Mouse (Mus musculus) gastrocnemius, adult 2 months (tissue): ENCODE measurements at regions not wholly inside any gene's neighbourhood (a gene's known extent, or its start where the extent isn't known, plus 50 kb on each side); places are given as distances from the start of the nearest gene placed in this dataset.

Source experiments
- DNase-seq: peaks from one replicate; pipeline ENCODE4 v3.0.0; 2022
- H3K27ac ChIP-seq: fragments of 200-600 bp; 2 replicates; pipeline ENCODE4 v1.8.1; 2022; ENCODE audit warnings: mild to moderate bottlenecking
- H3K4me3 ChIP-seq: fragments of 200-600 bp; 2 replicates; pipeline ENCODE4 v1.8.1; 2022; ENCODE audit warnings: mild to moderate bottlenecking, moderate library complexity
- CTCF ChIP-seq: fragments of 200-600 bp; IDR thresholded peaks from 2 replicates; pipeline ENCODE4 v1.8.1; 2022; ENCODE audit warnings: antibody characterized with exemption, mild to moderate bottlenecking, moderate library complexity
- intact Hi-C: fragments of 180-260 bp; cut with DNase I; formaldehyde crosslinking; loops from one replicate; pipeline ENCODE4 v1.15.1; 2025

DNA sequence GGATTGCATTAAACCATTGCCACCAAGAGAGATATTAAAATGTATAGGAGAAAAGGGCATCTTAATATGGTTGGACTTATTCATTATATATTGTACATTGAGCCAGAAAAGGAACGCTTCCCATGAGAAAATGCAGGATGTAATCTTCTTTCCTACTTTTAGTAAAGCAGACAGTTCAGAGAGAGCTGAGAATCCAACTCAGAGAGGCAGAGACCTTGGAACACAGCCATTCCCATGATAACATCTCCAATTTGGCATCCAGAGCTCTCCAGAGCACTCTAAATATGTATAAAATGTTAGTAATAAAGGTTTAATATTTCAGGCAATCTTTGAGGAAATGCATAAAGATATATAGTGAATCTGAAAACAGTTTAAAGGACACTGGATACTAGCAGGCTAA is 199.3 kb upstream of the Asb5 start:
- DNase-seq: no peak
- H3K27ac ChIP-seq: no peak overlapping the region
- intact Hi-C loops: no loop called here
- no peak overlapping the region for H3K4me3 ChIP-seq
- TF ChIP-seq CTCF: no peak

DNA sequence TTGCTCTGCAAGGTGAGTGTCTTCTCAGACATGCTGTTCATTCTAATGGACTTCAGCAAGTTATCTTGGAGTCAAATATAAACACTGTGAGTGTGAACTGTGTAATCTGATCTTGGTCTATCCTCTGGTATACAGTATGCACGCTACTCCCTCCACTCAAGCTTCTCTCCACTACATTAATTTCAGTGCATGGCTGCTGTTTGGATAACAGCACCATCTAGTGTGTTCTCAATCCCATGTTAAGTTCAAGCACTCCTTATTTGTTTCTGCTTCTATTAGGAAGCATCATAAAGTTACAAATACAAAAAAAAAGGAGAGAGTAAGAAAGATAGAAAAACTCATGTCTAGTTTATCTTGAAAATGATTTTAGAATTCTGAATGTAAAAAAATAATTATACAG is 197.5 kb upstream of the Asb5 start:
- Histone ChIP-seq H3K4me3 (no peak overlapping the region), H3K27ac (no peak overlapping the region)
- DNase-seq: no peak
- no peak for TF ChIP-seq CTCF
- intact Hi-C loops: no loop called here

DNA sequence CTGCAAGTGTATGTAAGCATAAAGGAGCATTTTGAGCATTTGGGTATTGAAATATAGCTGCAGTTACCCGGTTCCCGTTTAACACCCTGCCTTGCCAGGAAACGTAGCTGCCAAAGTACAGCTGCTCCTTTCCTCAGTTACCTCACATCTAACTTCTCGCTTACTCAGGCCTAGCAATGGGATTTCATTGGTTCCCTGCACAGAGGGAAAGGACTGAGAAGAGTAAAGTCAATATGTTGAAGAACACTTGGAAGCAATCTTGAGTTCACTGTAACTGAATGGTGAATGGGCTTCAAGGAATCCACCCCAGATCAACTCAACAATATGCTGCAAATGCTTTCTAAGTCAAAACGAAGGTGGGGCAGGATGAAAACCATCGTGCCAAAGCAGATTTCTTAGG is 178.3 kb upstream of the Asb5 start:
- no peak for DNase-seq
- no peak for TF ChIP-seq CTCF
- Histone ChIP-seq H3K4me3 (no peak overlapping the region), H3K27ac (no peak overlapping the region)
- intact Hi-C loops: no loop called here

DNA sequence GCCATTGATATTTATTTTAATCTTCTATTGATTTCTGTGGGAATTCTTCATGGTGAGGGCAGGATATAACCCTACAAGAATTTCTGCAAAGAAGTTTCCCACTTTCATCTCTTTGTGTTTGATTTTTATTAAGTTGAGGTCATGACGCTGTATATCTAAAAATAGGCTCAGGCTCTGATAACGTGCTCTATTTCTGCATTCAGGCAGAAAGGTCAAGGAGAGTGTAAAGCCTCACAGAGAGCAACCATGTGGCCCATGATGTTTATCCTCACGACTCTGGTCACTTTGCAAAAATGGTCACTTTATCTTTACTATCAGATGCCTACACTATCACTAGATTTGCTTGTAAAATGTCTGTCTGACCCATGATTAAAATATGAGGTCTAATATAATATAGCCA is 167.7 kb upstream of the Asb5 start:
- no peak overlapping the region for H3K4me3 ChIP-seq
- no peak for TF ChIP-seq CTCF
- no peak for DNase-seq
- intact Hi-C loops: no loop called here
- no peak overlapping the region for H3K27ac ChIP-seq

DNA sequence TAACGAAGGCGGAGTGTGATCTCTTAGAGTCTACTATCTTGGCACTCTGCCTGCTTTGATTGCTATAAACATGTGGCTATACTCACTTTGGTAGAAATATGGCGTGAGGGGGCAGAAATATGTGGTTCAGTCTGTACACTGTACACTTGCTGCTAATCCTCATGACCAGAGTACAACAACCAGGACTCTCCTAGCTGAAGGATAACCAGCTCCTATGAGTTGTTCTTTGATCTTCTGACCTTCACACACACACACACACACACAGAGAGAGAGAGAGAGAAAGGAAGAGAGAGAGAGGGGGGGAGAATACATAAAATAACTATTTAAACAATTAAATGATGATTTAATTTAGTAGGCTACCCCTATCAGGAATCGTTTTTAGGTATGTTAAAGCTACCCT is 158.9 kb upstream of the Asb5 start:
- H3K4me3 ChIP-seq: no peak overlapping the region
- intact Hi-C loops: no loop called here
- TF ChIP-seq CTCF: no peak
- DNase-seq: no peak
- no peak overlapping the region for H3K27ac ChIP-seq

DNA sequence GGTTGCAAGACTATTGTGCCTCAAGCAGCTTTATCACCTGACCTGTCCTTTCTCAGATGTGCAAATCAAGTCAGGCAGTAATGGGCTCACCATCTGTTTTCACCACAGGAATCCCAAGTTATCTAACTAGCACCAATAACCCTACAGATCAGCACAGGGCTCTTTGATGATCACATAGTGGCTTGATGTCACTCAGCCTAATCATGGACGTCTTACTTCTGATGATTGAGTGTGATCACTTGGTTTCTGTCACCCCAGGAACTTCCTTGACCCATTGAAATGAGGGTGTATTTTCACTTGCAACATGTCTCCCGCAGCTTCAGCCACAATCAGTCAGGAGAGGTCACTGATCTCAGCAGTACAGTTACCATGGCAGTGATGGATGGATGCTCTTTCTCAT is 158.3 kb upstream of the Asb5 start:
- Histone ChIP-seq H3K4me3 (no peak overlapping the region), H3K27ac (no peak overlapping the region)
- intact Hi-C loops: no loop called here
- no peak for DNase-seq
- TF ChIP-seq CTCF: no peak

DNA sequence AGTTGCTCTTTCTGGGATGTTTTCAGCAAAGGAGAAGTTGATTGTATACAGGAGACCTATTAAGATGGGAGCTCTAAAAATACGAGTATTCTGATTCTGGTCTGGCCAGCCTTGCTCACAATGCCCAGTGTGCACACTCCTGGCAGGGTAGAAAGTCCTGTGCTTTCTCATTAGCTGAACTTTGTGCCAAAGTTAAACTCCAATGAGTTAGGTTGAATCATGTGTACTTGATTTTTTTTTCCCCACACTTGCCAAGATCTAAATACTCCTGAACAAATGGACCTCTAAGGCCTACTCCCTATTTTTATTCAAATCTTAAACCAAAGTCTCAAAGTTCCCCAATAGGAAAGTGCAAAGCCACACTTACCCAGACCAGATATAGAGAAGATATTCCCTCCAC is 156.5 kb upstream of the Asb5 start:
- no peak for DNase-seq
- H3K27ac ChIP-seq: no peak overlapping the region
- intact Hi-C loops: no loop called here
- H3K4me3 ChIP-seq: no peak overlapping the region
- no peak for TF ChIP-seq CTCF

DNA sequence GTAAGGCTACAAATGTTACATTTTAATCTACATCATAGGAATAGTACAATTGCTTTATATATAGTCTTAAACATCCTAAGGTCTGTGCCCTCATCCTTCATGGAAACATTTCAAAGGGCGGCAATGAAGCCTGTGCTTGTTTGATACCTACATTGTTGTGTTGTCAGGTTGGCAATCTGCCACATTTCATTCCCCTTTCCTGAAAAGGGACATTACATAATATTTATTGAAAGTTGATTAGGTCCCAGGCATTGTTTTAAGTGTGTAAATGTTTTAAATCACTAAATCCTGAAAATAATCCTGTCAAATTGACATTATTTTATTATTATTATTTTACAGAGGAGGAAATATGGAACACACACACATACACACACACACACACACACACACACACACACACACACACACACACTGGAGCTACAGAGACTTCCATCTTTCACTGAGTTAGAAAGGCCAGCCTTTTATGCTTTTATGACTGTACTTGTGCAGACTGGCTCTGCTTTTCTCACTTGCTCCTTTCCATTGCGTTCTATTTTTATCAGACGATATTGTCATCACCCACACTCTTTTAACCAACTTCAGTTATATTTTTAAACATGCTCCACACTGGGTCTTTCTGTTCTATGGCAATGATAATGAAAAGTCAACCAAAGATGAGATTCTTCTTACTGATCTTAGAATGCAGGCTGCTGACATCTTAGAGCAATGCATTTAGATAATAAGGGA is 153.8 kb upstream of the Asb5 start:
- TF ChIP-seq CTCF: no peak
- H3K27ac ChIP-seq: no peak overlapping the region
- intact Hi-C loops: no loop called here
- no peak for DNase-seq
- no peak overlapping the region for H3K4me3 ChIP-seq

DNA sequence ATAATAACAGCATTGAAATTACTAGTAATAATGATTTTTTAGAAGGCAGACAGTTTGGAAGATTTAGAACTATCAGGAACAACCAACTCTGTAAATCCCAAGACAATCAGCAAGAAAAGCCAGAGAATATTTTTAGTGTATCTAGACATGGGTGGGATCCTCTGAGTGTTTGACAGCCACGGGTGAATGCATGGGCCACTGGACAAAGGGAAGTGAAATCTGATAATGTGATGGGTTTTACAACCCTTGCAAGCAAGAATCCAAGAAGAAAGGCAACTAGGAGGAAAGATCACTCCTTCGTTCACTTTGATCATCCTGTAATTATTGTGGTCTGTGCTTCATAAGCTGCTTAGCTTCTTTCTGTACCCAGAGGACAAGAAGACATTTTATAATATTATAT is 149.2 kb upstream of the Asb5 start:
- intact Hi-C loops: no loop called here

DNA sequence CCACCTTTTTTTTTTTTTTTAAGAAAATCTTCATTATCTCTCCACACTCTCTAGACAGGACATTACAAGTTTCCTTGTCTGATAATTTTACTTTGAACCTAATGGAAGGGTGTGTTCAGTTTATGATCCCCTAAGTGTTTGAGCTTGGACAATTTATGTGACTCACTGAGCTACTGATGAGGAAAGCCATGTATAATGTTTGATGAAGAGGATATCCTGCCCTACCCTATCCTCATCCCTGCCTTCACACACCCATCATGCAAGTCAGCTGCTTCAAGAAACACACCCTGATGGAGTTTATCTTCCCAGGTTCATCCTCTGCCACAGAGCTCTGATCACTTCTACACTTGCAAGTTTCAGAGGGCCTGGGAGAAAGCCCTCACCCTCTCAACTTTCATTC is 136.5 kb upstream of the Asb5 start:
- H3K27ac ChIP-seq: peak overlapping the region; percentile 43; the same call in 1 of the 2 replicates
- no peak overlapping the region for H3K4me3 ChIP-seq
- no peak for DNase-seq
- TF ChIP-seq CTCF: no peak
- intact Hi-C loops: no loop called here

More for the DNA sequence above, 149.2 kb upstream of the Asb5 start:
- H3K4me3 ChIP-seq: no peak overlapping the region
- no peak for TF ChIP-seq CTCF
- no peak overlapping the region for H3K27ac ChIP-seq
- DNase-seq: no peak

DNA sequence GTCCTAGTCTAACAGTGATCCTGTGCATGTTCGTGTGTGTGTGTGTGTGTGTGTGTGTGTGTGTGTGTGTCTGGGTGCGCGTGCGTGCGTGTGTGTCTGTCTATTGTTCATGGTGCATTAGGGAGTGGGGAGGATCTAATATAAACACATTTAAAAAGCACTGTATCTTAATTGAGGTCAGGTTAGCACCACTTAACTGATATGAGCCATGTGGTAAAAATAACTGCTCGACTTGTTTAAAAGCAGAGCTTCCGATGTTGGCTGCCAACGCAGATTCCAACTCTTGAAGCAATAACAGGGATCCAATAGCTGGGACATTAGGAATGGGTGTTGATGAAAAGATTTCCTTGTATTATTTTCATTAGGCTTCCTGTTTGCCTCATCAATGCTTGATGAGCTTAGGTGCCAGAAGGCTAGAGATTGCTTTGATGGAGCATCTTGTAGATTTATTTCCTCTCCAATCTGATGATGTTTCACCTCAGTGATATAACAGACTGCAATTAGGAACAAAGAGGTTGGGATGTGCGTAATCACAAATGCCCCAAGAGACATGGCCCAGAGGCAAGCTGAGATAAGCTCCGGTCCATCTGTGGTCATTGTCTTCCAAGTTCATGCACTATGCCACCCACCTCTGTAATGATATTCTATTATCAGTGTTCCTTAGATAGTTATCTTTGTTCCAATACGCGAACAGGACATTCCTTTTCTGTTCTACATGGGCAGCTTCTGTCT is 135.7 kb upstream of the Asb5 start:
- TF ChIP-seq CTCF: no peak
- Histone ChIP-seq H3K4me3 (no peak overlapping the region), H3K27ac (no peak overlapping the region; the same call in 1 of the 2 replicates)
- intact Hi-C loops: no loop called here
- DNase-seq: no peak

DNA sequence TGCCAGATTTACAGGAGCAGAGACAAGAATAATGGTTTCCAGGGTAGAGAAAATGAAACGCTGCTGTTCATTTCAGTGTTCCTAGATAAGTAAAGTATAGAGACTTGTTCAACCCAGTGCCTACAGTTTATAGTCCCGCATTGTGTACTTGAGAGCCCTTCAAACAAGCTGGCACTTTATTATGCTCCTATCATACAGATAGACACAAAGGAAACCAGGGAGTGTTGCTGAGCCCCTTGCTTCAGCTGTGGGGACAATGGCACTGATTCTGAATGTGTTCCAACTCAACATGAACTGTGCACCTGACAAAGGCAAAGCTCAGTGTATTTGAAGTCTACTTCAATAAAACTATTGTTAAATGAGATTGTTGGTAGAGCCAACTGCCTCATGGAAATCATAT is 123.7 kb upstream of the Asb5 start:
- no peak for TF ChIP-seq CTCF
- Histone ChIP-seq H3K4me3 (no peak overlapping the region), H3K27ac (no peak overlapping the region)
- no peak for DNase-seq
- intact Hi-C loops: no loop called here

DNA sequence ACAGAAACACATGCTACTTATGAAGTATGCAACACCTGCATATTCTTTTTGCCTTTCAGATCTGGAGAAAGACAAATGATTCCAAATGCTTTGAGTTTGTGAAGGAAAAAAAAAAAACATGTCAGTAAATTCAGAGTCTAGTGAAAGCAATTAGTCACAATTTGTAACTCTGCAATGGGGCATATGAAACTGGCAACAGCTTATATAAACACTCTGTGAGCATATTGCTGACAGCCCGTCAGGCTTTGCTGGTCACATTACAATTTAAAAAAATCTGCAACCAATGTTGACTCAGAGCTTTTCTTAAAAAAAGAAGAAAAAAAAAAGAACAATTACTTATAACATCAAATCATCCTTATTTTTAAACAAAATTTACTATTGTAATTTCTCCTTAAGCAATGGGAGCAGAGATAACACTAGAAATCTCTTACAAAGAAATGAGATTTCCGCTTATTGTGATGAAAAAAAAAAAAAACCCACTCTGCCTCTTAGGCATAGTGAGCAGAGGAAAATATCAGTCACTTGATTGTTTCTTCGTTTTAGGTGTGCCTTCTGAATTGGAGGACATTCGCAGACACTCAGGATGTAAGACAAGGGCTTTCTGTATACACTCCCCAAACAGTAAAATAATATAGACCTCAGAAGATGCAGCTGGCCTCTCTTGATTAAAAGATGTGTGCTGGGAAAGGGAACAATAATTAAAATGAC is 115.1 kb upstream of the Asb5 start:
- DNase-seq: no peak
- H3K27ac ChIP-seq: no peak overlapping the region
- H3K4me3 ChIP-seq: no peak overlapping the region
- intact Hi-C loops: no loop called here
- no peak for TF ChIP-seq CTCF

DNA sequence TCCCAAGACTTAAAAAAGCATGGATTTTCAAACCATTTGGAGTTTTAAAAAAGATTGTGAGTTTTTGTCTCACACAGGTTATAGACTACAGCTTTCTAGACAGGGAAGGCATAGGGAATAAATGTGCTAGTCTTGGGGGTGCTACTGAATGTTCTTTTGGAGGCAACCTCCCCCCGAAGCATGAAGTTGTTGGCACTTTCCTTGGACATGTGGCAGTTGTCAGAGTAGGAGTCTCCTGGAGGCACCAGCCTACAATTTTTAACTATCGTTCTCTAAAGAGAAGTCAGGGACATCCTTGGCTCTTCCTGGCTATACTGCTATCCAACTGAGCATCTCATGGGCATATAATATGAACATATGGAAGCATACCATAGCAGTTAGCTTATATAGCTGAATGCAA is 112.7 kb upstream of the Asb5 start:
- TF ChIP-seq CTCF: no peak
- Histone ChIP-seq H3K4me3 (no peak overlapping the region), H3K27ac (no peak overlapping the region)
- intact Hi-C loops: no loop called here
- DNase-seq: no peak
